Mouse (Mus musculus): Measurements from ENCODE around the gene Olfr1535. TPM values are rescaled to one million over a fixed set of nuclear protein-coding genes. Genes with fewer than 3 reads are reported as not detected.
A peak's percentile ranks its signal among the peaks of the same experiment; 100 is the strongest.

Gene Olfr1535
- total and polyA plus RNA-seq, 2 experiments from 2014 or later: 0.07 TPM; not detected in 1

DNA sequence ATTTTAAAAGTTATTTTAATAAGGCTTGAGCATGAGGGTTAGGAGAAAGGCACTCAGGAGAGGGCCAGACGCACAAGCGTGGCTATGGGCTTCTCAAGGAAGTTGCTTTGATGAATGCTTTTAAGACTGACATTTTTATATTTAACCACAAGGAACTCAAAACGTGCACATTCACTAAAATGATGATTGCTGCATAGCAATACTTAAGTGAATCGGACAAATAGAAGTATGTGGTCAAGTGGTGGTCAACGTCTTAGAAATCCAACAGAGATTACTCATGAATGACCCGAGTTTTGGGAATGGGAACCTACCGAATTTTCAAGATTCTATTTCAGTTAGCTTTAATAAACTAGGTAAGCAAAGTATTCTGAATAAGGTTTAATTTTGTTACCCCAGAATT, 29.6 kb downstream of the Olfr1535 start:
- peak overlapping the region; percentile 88 for H3K4me3 ChIP-seq (ENCODE audit: low read depth, low read length)
- peaks cover 7% of the 10 kb centered on the region; the same call in 1 of the 2 replicates for H3K36me3 ChIP-seq (ENCODE audit: insufficient read depth)
- WGBS: 48% methylated on average over 7 of the region's 7 CpGs
- no peaks in the 10 kb centered on the region for H3K9me3 ChIP-seq (ENCODE audit: low read length)
- H3K27me3 ChIP-seq (ENCODE audit: insufficient read depth, low read length): no peaks in the 10 kb centered on the region
- no peak for ATAC-seq
- TF ChIP-seq CTCF (IDR thresholded peaks at IDR 0.05; ENCODE audit: low read depth): no peak
- peak; percentile 7 for DNase-seq
- no peak overlapping the region for H3K27ac ChIP-seq (ENCODE audit: low read depth, low read length)
- peaks cover 6% of the 10 kb centered on the region; the same call in 1 of the 2 replicates for H3K4me1 ChIP-seq (ENCODE audit: insufficient read depth)
- H3K9ac ChIP-seq: 0 out of 2 replicates have a peak overlapping the region, but pooled peaks have one; percentile 1
- peak overlapping the region; percentile 74 for H3K4me2 ChIP-seq (ENCODE audit: low read depth)

DNA sequence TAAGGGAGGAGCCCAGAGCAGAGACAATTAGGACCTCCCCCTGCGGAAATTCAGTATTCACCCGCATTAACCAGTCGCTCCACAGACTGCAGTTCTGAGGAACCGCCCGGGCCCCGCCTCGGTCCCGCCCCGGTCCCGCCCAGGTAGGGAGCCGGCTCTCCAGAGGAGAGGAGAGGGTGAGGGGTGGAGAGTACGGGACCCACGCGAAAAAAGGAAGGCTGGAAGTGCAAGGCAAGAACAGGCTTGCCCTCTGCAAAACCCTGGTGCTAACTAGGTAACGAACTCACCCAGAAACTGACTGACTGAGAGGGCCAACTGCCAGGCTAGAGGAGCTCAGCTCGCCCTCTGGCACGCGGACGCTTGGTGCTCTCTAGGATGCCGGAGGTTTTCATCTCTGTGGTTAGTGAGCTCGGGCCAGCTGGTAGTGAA, 53.5 kb downstream of the Olfr1535 start:
- Histone ChIP-seq H3K4me2 (ENCODE audit: low read depth) (peak overlapping the region; percentile 53), H3K9ac (peak overlapping the region; percentile 62), H3K27me3 (ENCODE audit: insufficient read depth, low read length) (no peaks in the 10 kb centered on the region), H3K4me3 (ENCODE audit: low read depth, low read length) (peak overlapping the region; percentile 60), H3K9me3 (ENCODE audit: low read length) (no peaks in the 10 kb centered on the region), H3K36me3 (ENCODE audit: insufficient read depth) (no peaks in the 10 kb centered on the region), H3K27ac (ENCODE audit: low read depth, low read length) (peak overlapping the region; percentile 78), H3K4me1 (ENCODE audit: insufficient read depth) (no peaks in the 10 kb centered on the region)
- TF ChIP-seq CTCF (IDR thresholded peaks at IDR 0.05; ENCODE audit: low read depth): no peak
- under 1% methylated on average over 21 of the region's 21 CpGs for WGBS
- DNase-seq (peak; percentile 92), ATAC-seq (peak; percentile 99)

Other genes with a start within 250 kb of the Olfr1535 start
Only the 30 nearest of the 31 such genes appear.
- not detected in 2 replicates for gene Olfr1367, start 213.0 kb downstream of the Olfr1535 start, total RNA-seq (2014; rRNA removed)
- not detected in 2 replicates for gene Olfr1367, start 213.0 kb downstream of the Olfr1535 start, polyA plus RNA-seq (2015; fragmentation: Nextera tagmentation; extraction: Ambion mirVana)
- 10.4 and 11.5 TPM in 2 replicates for gene Zscan12, start 197.1 kb downstream of the Olfr1535 start, total RNA-seq (2014; rRNA removed)
- gene Zscan12, start 197.1 kb downstream of the Olfr1535 start, polyA plus RNA-seq (2015; fragmentation: Nextera tagmentation; extraction: Ambion mirVana): 7.2 and 8.1 TPM in 2 replicates
- 51.8 and 54.0 TPM in 2 replicates for gene Zkscan3, start 157.1 kb downstream of the Olfr1535 start, total RNA-seq (2014; rRNA removed)
- 42.2 and 45.6 TPM in 2 replicates for gene Zkscan3, start 157.1 kb downstream of the Olfr1535 start, polyA plus RNA-seq (2015; fragmentation: Nextera tagmentation; extraction: Ambion mirVana)
- gene Pgbd1, start 118.8 kb downstream of the Olfr1535 start, total RNA-seq (2014; rRNA removed): 2.3 and 4.7 TPM in 2 replicates
- 0.83 and 1.5 TPM in 2 replicates for gene Pgbd1, start 118.8 kb downstream of the Olfr1535 start, polyA plus RNA-seq (2015; fragmentation: Nextera tagmentation; extraction: Ambion mirVana)
- gene Zscan26, start 106.2 kb downstream of the Olfr1535 start, total RNA-seq (2014; rRNA removed): 25.2 and 27.1 TPM in 2 replicates
- 10.9 and 16.7 TPM in 2 replicates for gene Zscan26, start 106.2 kb downstream of the Olfr1535 start, polyA plus RNA-seq (2015; fragmentation: Nextera tagmentation; extraction: Ambion mirVana)
- gene Nkapl, start 91.4 kb downstream of the Olfr1535 start, total RNA-seq (2014; rRNA removed): 0.69 and 1.3 TPM in 2 replicates
- gene Nkapl, start 91.4 kb downstream of the Olfr1535 start, polyA plus RNA-seq (2015; fragmentation: Nextera tagmentation; extraction: Ambion mirVana): 1.8 and 2.7 TPM in 2 replicates
- gene Zkscan4, start 81.0 kb downstream of the Olfr1535 start, total RNA-seq (2014; rRNA removed): 8.9 and 9.3 TPM in 2 replicates
- 4.2 and 6.1 TPM in 2 replicates for gene Zkscan4, start 81.0 kb downstream of the Olfr1535 start, polyA plus RNA-seq (2015; fragmentation: Nextera tagmentation; extraction: Ambion mirVana)
- 1.5 TPM in 1 of 2 replicates, not detected in the other for gene Gm10065, start 80.5 kb downstream of the Olfr1535 start, total RNA-seq (2014; rRNA removed)
- gene Gm10065, start 80.5 kb downstream of the Olfr1535 start, polyA plus RNA-seq (2015; fragmentation: Nextera tagmentation; extraction: Ambion mirVana): not detected in 2 replicates
- gene AK157302, start 64.7 kb downstream of the Olfr1535 start, total RNA-seq (2014; rRNA removed): 0.14 and 0.31 TPM in 2 replicates
- 0.42 and 0.54 TPM in 2 replicates for gene AK157302, start 64.7 kb downstream of the Olfr1535 start, polyA plus RNA-seq (2015; fragmentation: Nextera tagmentation; extraction: Ambion mirVana)
- gene Gm11273, start 58.5 kb downstream of the Olfr1535 start, total RNA-seq (2014; rRNA removed): 5.9 and 7.1 TPM in 2 replicates
- 5.8 and 11.0 TPM in 2 replicates for gene Gm11273, start 58.5 kb downstream of the Olfr1535 start, polyA plus RNA-seq (2015; fragmentation: Nextera tagmentation; extraction: Ambion mirVana)
- gene Zkscan8, start 28.8 kb downstream of the Olfr1535 start, total RNA-seq (2014; rRNA removed): 7.8 and 9.5 TPM in 2 replicates
- gene Zkscan8, start 28.8 kb downstream of the Olfr1535 start, polyA plus RNA-seq (2015; fragmentation: Nextera tagmentation; extraction: Ambion mirVana): 1.3 and 2.2 TPM in 2 replicates
- gene Olfr1366, start 17.1 kb downstream of the Olfr1535 start, total RNA-seq (2014; rRNA removed): not detected in 2 replicates
- 0.15 TPM in 2 replicates for gene Olfr1366, start 17.1 kb downstream of the Olfr1535 start, polyA plus RNA-seq (2015; fragmentation: Nextera tagmentation; extraction: Ambion mirVana)
- not detected in 2 replicates for gene Olfr1364, start 21.9 kb upstream of the Olfr1535 start, total RNA-seq (2014; rRNA removed)
- not detected in 2 replicates for gene Olfr1364, start 21.9 kb upstream of the Olfr1535 start, polyA plus RNA-seq (2015; fragmentation: Nextera tagmentation; extraction: Ambion mirVana)
- not detected in 2 replicates for gene Olfr1362, start 54.1 kb upstream of the Olfr1535 start, total RNA-seq (2014; rRNA removed)
- not detected in 2 replicates for gene Olfr1362, start 54.1 kb upstream of the Olfr1535 start, polyA plus RNA-seq (2015; fragmentation: Nextera tagmentation; extraction: Ambion mirVana)
- gene Olfr11, start 82.6 kb upstream of the Olfr1535 start, total RNA-seq (2014; rRNA removed): not detected in 2 replicates
- gene Olfr11, start 82.6 kb upstream of the Olfr1535 start, polyA plus RNA-seq (2015; fragmentation: Nextera tagmentation; extraction: Ambion mirVana): not detected in 2 replicates
- not detected in 2 replicates for gene Olfr1361, start 103.5 kb upstream of the Olfr1535 start, total RNA-seq (2014; rRNA removed)
- gene Olfr1361, start 103.5 kb upstream of the Olfr1535 start, polyA plus RNA-seq (2015; fragmentation: Nextera tagmentation; extraction: Ambion mirVana): not detected in 2 replicates
- gene Olfr1360, start 117.5 kb upstream of the Olfr1535 start, total RNA-seq (2014; rRNA removed): not detected in 2 replicates
- not detected in 2 replicates for gene Olfr1360, start 117.5 kb upstream of the Olfr1535 start, polyA plus RNA-seq (2015; fragmentation: Nextera tagmentation; extraction: Ambion mirVana)
- gene Olfr1359, start 138.2 kb upstream of the Olfr1535 start, total RNA-seq (2014; rRNA removed): not detected in 2 replicates
- not detected in 2 replicates for gene Olfr1359, start 138.2 kb upstream of the Olfr1535 start, polyA plus RNA-seq (2015; fragmentation: Nextera tagmentation; extraction: Ambion mirVana)
- 131 and 141 TPM in 2 replicates for gene Hist1h2bl, start 156.2 kb upstream of the Olfr1535 start, total RNA-seq (2014; rRNA removed)
- gene Hist1h2bl, start 156.2 kb upstream of the Olfr1535 start, polyA plus RNA-seq (2015; fragmentation: Nextera tagmentation; extraction: Ambion mirVana): 0.65 and 0.73 TPM in 2 replicates
- 342 and 560 TPM in 2 replicates for gene Hist1h2ai, start 156.5 kb upstream of the Olfr1535 start, total RNA-seq (2014; rRNA removed)
- gene Hist1h2ai, start 156.5 kb upstream of the Olfr1535 start, polyA plus RNA-seq (2015; fragmentation: Nextera tagmentation; extraction: Ambion mirVana): 12.1 and 14.6 TPM in 2 replicates
- gene Hist1h3h, start 157.8 kb upstream of the Olfr1535 start, total RNA-seq (2014; rRNA removed): 277 and 308 TPM in 2 replicates
- gene Hist1h3h, start 157.8 kb upstream of the Olfr1535 start, polyA plus RNA-seq (2015; fragmentation: Nextera tagmentation; extraction: Ambion mirVana): 0.75 and 1.3 TPM in 2 replicates
- gene Hist1h2bm, start 162.2 kb upstream of the Olfr1535 start, total RNA-seq (2014; rRNA removed): 308 and 356 TPM in 2 replicates
- 0.34 TPM in 1 of 2 replicates, not detected in the other for gene Hist1h2bm, start 162.2 kb upstream of the Olfr1535 start, polyA plus RNA-seq (2015; fragmentation: Nextera tagmentation; extraction: Ambion mirVana)
- gene Hist1h4j, start 175.2 kb upstream of the Olfr1535 start, total RNA-seq (2014; rRNA removed): 282 and 307 TPM in 2 replicates
- not detected in 2 replicates for gene Hist1h4j, start 175.2 kb upstream of the Olfr1535 start, polyA plus RNA-seq (2015; fragmentation: Nextera tagmentation; extraction: Ambion mirVana)
- gene Hist1h4k, start 190.6 kb upstream of the Olfr1535 start, total RNA-seq (2014; rRNA removed): 635 and 850 TPM in 2 replicates
- gene Hist1h4k, start 190.6 kb upstream of the Olfr1535 start, polyA plus RNA-seq (2015; fragmentation: Nextera tagmentation; extraction: Ambion mirVana): not detected in 2 replicates
- 242 and 258 TPM in 2 replicates for gene Hist1h2ak, start 193.9 kb upstream of the Olfr1535 start, total RNA-seq (2014; rRNA removed)
- 4.4 and 5.2 TPM in 2 replicates for gene Hist1h2ak, start 193.9 kb upstream of the Olfr1535 start, polyA plus RNA-seq (2015; fragmentation: Nextera tagmentation; extraction: Ambion mirVana)
- gene Hist1h2bn, start 194.2 kb upstream of the Olfr1535 start, total RNA-seq (2014; rRNA removed): 157 and 249 TPM in 2 replicates
- not detected in 2 replicates for gene Hist1h2bn, start 194.2 kb upstream of the Olfr1535 start, polyA plus RNA-seq (2015; fragmentation: Nextera tagmentation; extraction: Ambion mirVana)
- 140 and 182 TPM in 2 replicates for gene Hist1h1b, start 220.7 kb upstream of the Olfr1535 start, total RNA-seq (2014; rRNA removed)
- 4.0 and 4.7 TPM in 2 replicates for gene Hist1h1b, start 220.7 kb upstream of the Olfr1535 start, polyA plus RNA-seq (2015; fragmentation: Nextera tagmentation; extraction: Ambion mirVana)
- gene Hist1h3i, start 223.5 kb upstream of the Olfr1535 start, total RNA-seq (2014; rRNA removed): 282 and 291 TPM in 2 replicates
- 20.0 and 34.1 TPM in 2 replicates for gene Hist1h3i, start 223.5 kb upstream of the Olfr1535 start, polyA plus RNA-seq (2015; fragmentation: Nextera tagmentation; extraction: Ambion mirVana)
- gene Hist1h2an, start 227.3 kb upstream of the Olfr1535 start, total RNA-seq (2014; rRNA removed): 143 and 154 TPM in 2 replicates
- 1.1 and 1.6 TPM in 2 replicates for gene Hist1h2an, start 227.3 kb upstream of the Olfr1535 start, polyA plus RNA-seq (2015; fragmentation: Nextera tagmentation; extraction: Ambion mirVana)
- 46.4 and 70.5 TPM in 2 replicates for gene Hist1h2bp, start 227.6 kb upstream of the Olfr1535 start, total RNA-seq (2014; rRNA removed)
- 0.28 TPM in 1 of 2 replicates, not detected in the other for gene Hist1h2bp, start 227.6 kb upstream of the Olfr1535 start, polyA plus RNA-seq (2015; fragmentation: Nextera tagmentation; extraction: Ambion mirVana)

Measured in forebrain, postnatal 0 days (tissue).